Mouse (Mus musculus) embryonic facial prominence, embryonic 15.5 days (tissue): Measurements from ENCODE around the gene Vmn2r-ps130. TPM values are rescaled to one million over a fixed set of nuclear protein-coding genes. Genes with fewer than 3 reads are reported as not detected.
"Not testable (repeated sequence)": the region's sequence is repeated elsewhere in the genome, so short reads cannot be mapped to it uniquely, and the experiment has no call there.

Experiments used
- ATAC-seq: fragments of 200-750 bp; cut with Nextera tagmentation; 2 replicates; pipeline ENCODE4 v1.8.0; 2017; ENCODE audit warnings: low read depth, moderate TSS enrichment; ENCODE audit not compliant: insufficient number of reproducible peaks, low FRiP score, low TSS enrichment
- H3K27ac ChIP-seq: fragments of 300-500 bp; sonication (generic); replicated peaks from 2 replicates; pipeline ENCODE4 v1.5.1; 2015; ENCODE audit warnings: mild to moderate bottlenecking, inconsistent platforms
- H3K27me3 ChIP-seq: fragments of 300-500 bp; sonication (generic); 2 replicates; pipeline ENCODE4 v1.6.1; 2015; ENCODE audit warnings: inconsistent platforms
- H3K36me3 ChIP-seq: fragments of 300-500 bp; sonication (generic); 2 replicates; pipeline ENCODE4 v1.6.1; 2015; ENCODE audit warnings: mild to moderate bottlenecking, inconsistent platforms
- H3K4me1 ChIP-seq: fragments of 300-500 bp; sonication (generic); 2 replicates; pipeline ENCODE4 v1.6.1; 2015; ENCODE audit warnings: inconsistent platforms
- H3K4me2 ChIP-seq: fragments of 300-500 bp; sonication (generic); replicated peaks from 2 replicates; pipeline ENCODE4 v1.6.1; 2015; ENCODE audit warnings: mild to moderate bottlenecking, inconsistent platforms
- H3K4me3 ChIP-seq: fragments of 300-500 bp; sonication (generic); replicated peaks from 2 replicates; pipeline ENCODE4 v1.5.1; 2015; ENCODE audit warnings: mild to moderate bottlenecking, inconsistent platforms
- H3K9ac ChIP-seq: fragments of 300-500 bp; sonication (generic); 2 replicates; pipeline ENCODE4 v1.6.1; 2015; ENCODE audit warnings: inconsistent platforms
- H3K9me3 ChIP-seq: fragments of 300-500 bp; sonication (generic); replicated peaks from 2 replicates; pipeline ENCODE4 v1.6.1; 2016; ENCODE audit warnings: inconsistent platforms
- WGBS: fragments of 180-500 bp; shearing (Covaris S2); methylation state at CpG from one replicate; pipeline ENCODE4 v1.1.7; 2015; 5-methylcytosine and 5-hydroxymethylcytosine counted together
- polyA plus RNA-seq: library from polyadenylated mRNA; unstranded; fragments of >200 nt; fragmentation: Nextera tagmentation; extraction: Ambion mirVana; gene quantifications from 2 replicates; pipeline ENCODE4 v1.2.1, GENCODE M21; 2015

Gene Vmn2r-ps130
- polyA plus RNA-seq: not detected in 2 replicates

- ATAC-seq, H3K9me3 ChIP-seq, H3K27ac ChIP-seq, H3K9ac ChIP-seq, H3K27me3 ChIP-seq, H3K36me3 ChIP-seq, H3K4me2 ChIP-seq, H3K4me1 ChIP-seq, H3K4me3 ChIP-seq: not testable (repeated sequence)
- WGBS: no CpG with 5 or more reads among the region's 1 CpGs
Measured at GRCm38 (mm10) chr17:23060866-23061265, at the start of gene Vmn2r-ps130. TSS of gene Vmn2r-ps130 (plus strand) at chr17:23061166.

Other genes with a start within 250 kb of the Vmn2r-ps130 start
- gene Zfp945, start 194.0 kb upstream of the Vmn2r-ps130 start, polyA plus RNA-seq: 20.2 and 21.5 TPM in 2 replicates
- gene Vmn2r113, start 118.2 kb upstream of the Vmn2r-ps130 start, polyA plus RNA-seq: not detected in 2 replicates
- 8.4 and 11.6 TPM in 2 replicates for gene Zfp40, start 132.1 kb downstream of the Vmn2r-ps130 start, polyA plus RNA-seq